Mouse (Mus musculus) embryo, embryonic 10.5 days (tissue): ENCODE measurements around the gene Chrm1.
A peak's percentile ranks its signal among the peaks of the same experiment; 100 is the strongest.
"Not testable (repeated sequence)": the region's sequence is repeated elsewhere in the genome, so short reads cannot be mapped to it uniquely, and the experiment has no call there.

Source experiments
- DNase-seq: peaks from one replicate; pipeline ENCODE4 v3.0.0-alpha.2; 2015; ENCODE audit warnings: low spot score

The Chrm1 gene

DNA sequence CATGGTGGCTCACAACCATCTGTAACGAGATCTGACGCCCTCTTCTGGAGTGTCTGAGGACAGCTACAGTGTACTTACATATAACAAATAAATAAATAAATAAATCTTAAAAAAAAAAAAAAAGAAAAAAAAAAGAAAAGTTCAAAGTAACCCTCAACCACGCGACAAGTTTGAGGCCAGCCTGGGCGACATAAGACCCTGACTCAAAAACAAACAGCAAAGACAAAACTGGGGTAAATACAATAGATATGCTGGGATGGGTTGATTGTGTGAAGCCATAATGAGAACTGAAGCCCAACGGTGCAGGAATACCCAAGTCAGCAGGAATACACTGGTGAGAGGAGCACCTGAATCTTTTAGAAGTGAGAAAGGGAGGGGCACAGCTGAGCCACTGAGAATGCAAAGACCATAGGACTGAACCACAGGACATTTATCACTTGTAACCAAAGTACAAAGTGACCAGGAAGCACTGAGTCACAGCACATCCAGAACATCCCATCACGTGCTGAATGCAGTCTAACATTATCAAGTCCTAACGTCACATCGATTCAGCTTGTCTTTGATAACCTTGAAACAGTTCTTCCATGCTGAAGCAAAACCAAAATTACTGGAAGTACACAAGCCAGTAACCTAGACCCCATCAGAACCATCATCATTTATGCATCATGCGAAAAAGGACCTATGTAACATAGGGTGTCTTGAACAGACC, 53.3 kb downstream of the Chrm1 start:
- DNase-seq: no peak

DNA sequence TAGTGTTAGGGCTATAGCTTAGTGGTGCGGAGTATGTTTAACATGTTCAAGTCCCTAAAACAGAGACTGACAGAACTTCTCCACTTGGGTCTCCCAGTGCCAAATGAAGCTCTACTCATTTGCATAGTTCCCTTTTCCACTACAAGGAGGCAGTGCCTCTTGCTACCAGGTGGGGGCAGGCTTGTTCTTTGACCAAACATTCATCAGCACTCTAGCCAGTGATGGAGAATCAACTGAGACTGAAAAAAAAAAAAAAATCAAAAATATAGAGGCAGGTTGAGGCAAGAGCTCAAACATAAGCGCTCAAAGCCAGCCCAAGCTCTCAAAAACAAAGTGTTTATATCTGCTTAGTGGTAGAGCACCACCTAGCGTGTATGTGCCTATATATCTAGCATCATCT, 54.8 kb downstream of the Chrm1 start:
- DNase-seq: peak; percentile 82

DNA sequence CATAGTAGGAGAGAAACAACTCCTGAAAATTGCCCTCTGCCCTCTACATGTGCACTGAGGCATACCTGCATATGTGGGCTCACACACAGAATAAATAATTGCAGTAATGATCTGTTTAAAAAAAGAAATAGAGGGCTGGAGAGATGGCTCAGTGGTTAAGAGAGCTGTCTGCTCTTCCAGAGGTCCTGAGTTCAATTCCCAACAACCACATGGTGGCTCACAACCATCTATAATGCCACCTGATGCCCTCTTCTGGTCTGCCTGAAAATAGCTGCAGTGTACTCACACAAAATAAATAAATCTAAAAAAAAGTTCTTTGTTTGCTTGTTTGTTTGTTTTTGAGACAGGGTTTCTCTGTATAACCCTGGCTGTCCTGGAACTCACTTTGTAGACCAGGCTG, 55.4 kb downstream of the Chrm1 start:
- not testable (repeated sequence) for DNase-seq

DNA sequence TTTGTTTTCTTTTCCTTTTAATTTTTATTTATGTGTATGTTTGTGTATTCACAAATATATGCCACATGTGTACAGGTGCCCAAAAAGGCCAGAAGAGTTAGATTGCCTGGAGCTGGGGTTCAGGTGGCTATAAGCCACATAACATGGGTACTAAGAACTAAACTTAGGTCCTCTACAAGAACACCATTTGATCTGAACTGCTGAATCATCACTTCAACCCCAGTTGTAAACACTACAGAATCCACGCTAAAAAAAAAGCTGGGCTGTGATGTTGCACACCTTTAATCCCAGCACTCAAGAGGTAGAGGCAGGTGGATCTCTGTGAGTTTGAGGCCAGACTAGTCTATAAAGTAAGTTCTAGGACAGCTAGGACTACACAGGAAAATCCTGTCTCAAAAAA, 57.8 kb downstream of the Chrm1 start:
- DNase-seq: no peak

DNA sequence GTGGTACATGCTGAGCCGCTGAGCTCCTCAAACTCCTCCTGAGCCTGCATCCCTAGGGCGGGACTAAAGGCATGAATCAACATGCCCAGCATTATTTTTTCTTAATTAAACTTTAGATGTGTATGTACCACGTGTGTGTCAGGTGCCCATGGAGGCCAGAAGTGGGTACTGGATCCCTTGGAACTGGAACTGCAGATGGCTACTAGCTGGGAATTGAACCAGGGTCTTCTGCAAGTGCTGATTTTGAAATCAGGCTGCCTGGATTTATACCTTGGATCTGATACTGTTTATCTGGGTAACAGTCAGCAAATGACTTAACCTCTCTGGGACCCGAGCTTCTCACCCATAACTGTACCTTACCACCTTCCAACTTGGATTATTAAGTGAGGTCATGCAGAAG, 58.4 kb downstream of the Chrm1 start:
- no peak for DNase-seq

DNA sequence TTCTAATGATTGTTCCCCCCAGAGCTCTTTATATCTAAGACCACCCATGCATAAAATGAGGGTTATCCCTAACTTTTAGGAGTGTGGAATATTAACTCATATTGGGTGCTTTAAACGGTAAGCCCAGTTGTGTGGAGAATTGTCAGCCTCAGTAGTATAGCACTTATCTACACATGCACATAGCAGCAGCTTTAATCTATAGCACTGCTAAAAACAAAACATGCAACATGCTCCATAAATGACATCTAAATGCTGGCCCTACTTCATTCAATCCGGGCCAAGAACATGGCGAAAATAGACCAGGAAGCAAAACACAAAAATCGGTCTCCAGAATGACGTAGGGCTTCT, 58.9 kb downstream of the Chrm1 start:
- DNase-seq: no peak

DNA sequence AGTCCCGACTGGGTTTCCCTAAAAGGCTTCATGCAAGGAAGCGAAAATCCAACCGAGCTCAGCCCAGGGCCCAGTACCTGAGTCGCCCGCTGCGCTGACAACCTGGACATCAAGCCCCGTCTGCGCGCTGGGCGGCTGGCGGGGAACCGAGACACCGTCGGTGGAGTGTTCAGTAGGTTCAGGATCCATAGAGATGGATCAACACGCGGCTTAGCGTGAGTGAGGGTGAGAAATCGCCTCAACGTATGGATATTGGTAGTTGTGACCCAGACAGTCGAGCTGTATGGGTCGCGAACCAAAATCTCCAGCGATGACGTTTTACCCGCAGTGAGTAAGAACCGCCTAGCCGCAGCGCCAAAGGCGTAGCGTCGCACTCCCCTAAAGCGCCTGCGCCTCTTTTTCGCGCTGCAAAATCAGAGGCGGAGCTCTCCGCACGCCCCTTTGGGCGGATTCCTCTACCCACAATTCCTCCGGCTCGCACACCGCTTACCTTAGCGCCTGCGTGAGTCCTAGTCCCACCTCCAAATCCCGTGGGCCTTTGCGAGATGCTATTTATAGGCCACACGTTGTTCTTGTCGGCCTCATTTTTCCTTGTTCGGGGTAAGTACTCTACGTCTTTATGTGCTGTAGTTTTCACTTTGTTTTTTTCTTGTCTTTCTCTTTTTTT, 59.5 kb downstream of the Chrm1 start, which contains the start of gene Slc3a2:
Gene Slc3a2 (minus strand): TSS at position 463 of the 667 bp plus-strand sequence.
- DNase-seq: peak; percentile 99

DNA sequence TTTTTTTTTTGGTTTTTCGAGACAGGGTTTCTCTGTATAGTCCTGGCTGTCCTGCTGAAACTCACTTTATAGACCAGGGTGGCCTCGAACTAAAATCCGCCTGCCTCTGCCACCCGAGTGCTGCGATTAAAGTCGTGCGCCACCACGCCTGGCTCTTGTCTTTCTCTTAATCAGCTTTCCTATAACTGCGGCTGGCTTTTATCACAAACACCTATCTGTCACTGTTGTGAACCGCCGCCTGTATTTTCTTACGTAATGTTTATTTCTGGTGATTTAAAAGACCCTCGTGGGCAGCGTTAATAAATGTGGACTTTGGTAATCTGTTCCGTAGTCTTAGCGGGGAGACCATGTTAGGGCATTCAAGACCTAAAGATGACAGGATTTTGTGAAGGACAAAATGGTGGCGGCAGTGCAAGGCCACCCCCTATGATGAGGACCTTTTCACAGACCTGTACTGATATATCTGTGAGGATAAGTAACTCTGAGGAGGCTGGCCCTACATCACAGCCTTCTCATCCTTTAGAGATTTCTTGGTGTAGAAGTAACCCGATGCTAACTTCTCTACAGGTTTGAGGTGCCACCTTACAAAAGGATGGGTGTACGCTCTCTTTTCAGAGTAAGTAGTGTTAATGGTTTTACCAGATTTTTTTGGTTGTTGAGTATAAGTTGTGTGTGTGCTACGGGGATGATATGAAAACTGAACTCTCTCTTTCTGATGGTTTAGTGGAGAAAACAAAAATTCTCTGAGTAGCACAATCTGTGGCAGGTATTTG, 60.2 kb downstream of the Chrm1 start:
- DNase-seq: peak; percentile 59

DNA sequence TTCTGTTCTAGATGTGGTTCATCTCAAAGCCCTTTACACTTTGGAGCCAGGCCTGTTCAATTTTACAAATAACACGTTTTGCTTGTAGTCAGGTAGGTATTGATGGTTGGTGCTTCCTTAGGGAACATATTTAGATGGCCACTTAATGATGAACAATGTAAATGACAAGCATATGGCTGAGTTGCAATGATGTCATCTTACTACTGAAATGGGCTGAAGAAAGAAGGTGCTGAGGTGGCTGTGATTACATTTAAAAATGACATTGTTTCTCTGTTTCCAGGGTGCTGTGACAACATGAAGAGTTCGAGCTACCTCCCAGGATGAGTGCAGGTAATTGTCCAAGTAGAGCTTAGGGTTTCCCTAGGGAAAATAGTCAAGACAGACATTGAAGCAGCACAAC, 60.8 kb downstream of the Chrm1 start:
- peak; percentile 23 for DNase-seq

DNA sequence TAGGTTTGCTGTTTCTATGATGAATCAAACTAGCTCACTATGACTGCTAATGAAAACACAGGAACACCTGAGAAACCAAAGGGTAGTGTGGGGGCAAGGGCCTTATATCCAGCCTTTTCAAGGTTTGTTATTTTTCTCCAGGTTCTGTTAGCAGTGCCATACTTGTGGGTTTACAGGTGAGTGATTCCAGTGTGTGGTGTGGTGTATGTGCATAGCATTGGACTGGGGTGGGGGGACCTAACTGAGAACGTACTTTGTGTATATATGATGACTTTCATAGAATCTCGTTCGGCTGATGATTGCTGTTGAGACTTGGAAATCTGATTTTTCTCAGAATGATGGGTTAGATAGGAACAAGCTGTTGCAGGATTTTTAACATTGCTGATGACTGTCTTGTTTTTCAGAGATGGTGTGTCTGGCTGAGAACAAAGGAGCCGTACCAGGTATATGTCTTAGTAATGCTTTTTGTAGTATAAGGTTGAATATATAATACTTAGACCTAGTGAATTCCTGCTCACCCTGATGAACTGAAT, 61.6 kb downstream of the Chrm1 start:
- no peak for DNase-seq

DNA sequence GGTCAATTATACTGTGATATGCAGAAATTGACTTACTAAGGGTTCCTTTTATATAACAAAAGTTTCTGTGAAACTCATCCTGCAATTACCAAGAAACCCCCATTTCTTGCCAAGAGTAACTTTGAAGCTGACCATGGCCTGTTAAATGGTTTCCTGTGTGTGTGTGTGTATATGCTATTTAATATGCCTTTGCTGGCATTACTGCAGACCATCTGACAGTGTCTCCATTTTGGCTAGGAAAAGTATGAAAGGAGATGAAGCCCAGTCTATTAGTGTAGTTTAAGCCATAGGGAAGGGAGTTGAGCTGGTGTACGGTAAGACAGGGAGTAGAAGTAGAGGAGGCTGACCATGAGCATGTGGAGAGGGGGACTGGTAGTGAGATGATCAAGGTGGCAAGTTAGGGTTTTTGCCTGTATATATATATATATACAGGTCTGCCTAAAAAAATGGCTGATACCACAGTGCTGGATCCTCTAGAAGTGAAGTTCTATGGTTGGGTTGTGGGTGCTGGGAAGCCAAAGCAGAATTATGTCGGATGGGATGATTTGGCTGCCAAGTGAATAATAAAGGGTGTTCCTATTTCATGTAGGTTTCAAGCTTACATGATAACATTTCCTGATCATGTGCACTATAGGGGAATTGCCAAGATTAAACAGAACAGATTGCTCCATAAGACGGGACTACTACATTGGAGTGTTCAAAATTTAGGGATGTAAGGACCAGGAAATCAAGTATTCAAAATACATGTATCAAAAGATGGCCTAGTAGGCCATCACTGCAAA, 63.2 kb downstream of the Chrm1 start:
- peak; percentile 32 for DNase-seq

DNA sequence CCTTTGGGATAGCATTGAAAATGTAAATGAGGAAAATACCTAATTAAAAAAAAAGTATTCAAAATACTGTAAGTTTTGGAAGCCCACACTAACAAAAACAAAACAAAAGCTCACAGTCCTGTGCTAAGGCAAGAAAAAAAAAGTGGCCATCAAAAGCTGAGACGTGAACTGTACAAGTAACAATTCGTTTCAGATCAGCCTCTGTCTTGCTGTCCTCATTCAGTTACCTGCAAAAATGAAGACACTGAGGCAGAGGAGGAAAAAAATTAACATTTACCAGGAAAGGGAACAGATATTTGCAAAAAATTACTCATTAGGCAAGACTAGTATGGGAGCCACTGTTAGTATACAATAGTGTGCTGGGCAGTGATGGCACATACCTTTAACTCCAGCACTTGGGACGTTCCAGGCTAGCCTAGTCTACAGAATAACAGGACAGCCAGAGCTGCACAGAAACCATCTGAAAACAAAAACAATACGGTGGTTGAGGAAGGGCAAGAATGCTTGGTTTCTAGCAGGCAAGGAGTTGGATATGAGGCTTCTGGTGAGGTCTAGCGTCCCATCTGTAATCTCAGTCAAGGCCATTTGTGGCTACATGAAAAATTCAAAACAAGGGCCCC, 64.0 kb downstream of the Chrm1 start:
- DNase-seq: peak; percentile 19

DNA sequence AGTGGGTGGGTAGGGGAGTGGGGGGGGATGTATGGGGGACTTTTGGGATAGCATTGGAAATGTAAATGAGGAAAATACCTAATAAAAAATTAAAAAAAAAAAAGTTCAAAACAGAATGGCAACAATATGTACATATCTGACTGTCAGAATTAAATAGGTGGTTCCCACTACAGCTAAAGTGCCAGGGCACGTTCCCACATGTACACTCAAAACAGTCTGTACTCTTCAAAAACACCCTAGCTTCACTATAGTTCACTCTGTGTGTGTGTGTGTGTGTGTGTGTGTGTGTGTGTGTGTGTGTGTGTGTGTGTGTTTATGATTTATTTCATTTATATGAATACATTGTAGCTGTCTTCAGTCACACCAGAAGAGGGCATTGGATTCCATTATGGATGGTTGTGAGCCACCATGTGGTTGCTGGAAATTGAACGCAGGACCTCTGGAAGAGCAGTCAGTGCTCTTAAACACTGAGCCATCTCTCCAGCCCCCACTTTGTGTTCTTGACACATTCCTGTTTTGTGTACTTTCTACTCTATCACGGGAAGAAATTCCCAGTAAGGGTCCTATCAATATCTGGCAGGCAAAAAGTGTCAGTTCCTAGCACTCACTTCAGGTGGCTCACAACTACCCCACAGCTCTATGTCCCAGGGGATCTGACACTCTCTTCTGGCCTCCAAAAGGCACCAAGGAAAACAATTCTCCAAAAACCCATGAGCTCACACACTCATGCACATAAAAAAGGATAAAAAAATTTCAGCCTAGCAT, 64.9 kb downstream of the Chrm1 start:
- not testable (repeated sequence) for DNase-seq
